Comparison of ENCODE assay signal across 11 mouse cellular contexts in genomic region chr4:143379931-143380715, GRCm38 (mm10). TPM values are rescaled to one million over a fixed set of nuclear protein-coding genes. Genes with fewer than 3 reads are reported as not detected.
DNase-seq lines count a peak whose midpoint lies in the region; ATAC-seq and TF ChIP-seq lines count a peak whose summit lies in the region.
"Had no signal": no experiment of that assay in that cellular context is flagged by ENCODE, and none has a peak within 500 bp of the region (broad histone marks: within the 10 kb centered on the region; RNA-seq: fewer than 3 reads in every experiment).

No protein-coding gene starts in this region.

- peaks cover 23% of the 10 kb centered on the region for H3K27me3 ChIP-seq in heart, embryonic 10.5 days (ENCODE audit: insufficient read depth, poor library complexity, severe bottlenecking)
- H3K27me3 ChIP-seq in heart, adult 2 months (ENCODE audit: control insufficient read depth, insufficient read depth, low read length): no peaks in the 10 kb centered on the region; the same call in 1 of the 2 replicates
- H3K27me3 ChIP-seq in testis, adult 2 months (ENCODE audit: control insufficient read depth, insufficient read depth, low read length): no peaks in the 10 kb centered on the region

- no peaks in the 10 kb centered on the region for H3K79me2 ChIP-seq in heart, adult 2 months (replicated peaks; ENCODE audit: control insufficient read depth, insufficient read depth, low read length)

- H3K27ac ChIP-seq in heart, embryonic 10.5 days: no peak overlapping the region
- H3K27ac ChIP-seq in heart, adult 2 months: no peak overlapping the region
- no peak overlapping the region for H3K27ac ChIP-seq in testis, adult 2 months (ENCODE audit: control insufficient read depth, insufficient read depth, low read depth, low read length)

- H3K36me3 ChIP-seq in heart, embryonic 10.5 days: no peaks in the 10 kb centered on the region
- H3K36me3 ChIP-seq in heart, adult 2 months (ENCODE audit: control insufficient read depth, insufficient read depth, low read length): no peaks in the 10 kb centered on the region
- no peaks in the 10 kb centered on the region for H3K36me3 ChIP-seq in testis, adult 2 months (ENCODE audit: control insufficient read depth, insufficient read depth, low read length)

- no peak for TF ChIP-seq EP300 in heart, adult 2 months (IDR thresholded peaks at IDR 0.05; ENCODE audit: insufficient read depth, low read depth, low read length)

- intact Hi-C loops in heart, adult 2 months (cut with DNase I): loop anchor here (1.0 to 5.0 kb wide), 2 partner anchors 55 to 123 kb away; no protein-coding TSS in a partner anchor

- H3K9me3 ChIP-seq in heart, embryonic 10.5 days: no peaks in the 10 kb centered on the region

- H3K4me3 ChIP-seq in heart, embryonic 10.5 days: 0 out of 2 replicates have a peak overlapping the region, but pooled peaks have one; percentile 3
- H3K4me3 ChIP-seq in heart, adult 2 months: no peak overlapping the region
- no peak overlapping the region for H3K4me3 ChIP-seq in testis, adult 2 months (ENCODE audit: control insufficient read depth, low read depth, low read length)

- ATAC-seq in megakaryocyte-erythroid progenitor cell, adult 5-6 weeks (replicated peaks; ENCODE audit: low FRiP score, low TSS enrichment, poor library complexity, severe bottlenecking): no peak

- DNase-seq in heart, embryonic 10.5 days (ENCODE audit: low spot score): no peak
- no peak for DNase-seq in heart, adult 2 months
- no peak for DNase-seq in testis, postnatal 14 days (ENCODE audit: low spot score)
- peak; percentile 17 to 43 for DNase-seq in layer of hippocampus, postnatal 14 days (ENCODE audit: low spot score in 2 of 2)
- peak; percentile 21 for DNase-seq in yolk sac, embryonic 10.5 days (ENCODE audit: low spot score)
- DNase-seq in adrenal gland, postnatal 36 days: no peak

- 28% methylated on average over 15 of the region's 15 CpGs for WGBS in heart, embryonic 10.5 days
- 29% methylated on average over 15 of the region's 15 CpGs for WGBS in heart, adult 2 months

- peaks cover 7% of the 10 kb centered on the region for H3K4me1 ChIP-seq in heart, embryonic 10.5 days
- no peaks in the 10 kb centered on the region for H3K4me1 ChIP-seq in heart, adult 2 months (ENCODE audit: control insufficient read depth, insufficient read depth, low read length)
- peaks cover 4% of the 10 kb centered on the region for H3K4me1 ChIP-seq in testis, adult 2 months (ENCODE audit: control insufficient read depth, insufficient read depth, low read length)

- TF ChIP-seq POLR2A in heart, adult 2 months (IDR thresholded peaks at IDR 0.05; ENCODE audit: insufficient read depth, low read depth, low read length): no peak
- no peak for TF ChIP-seq POLR2A in testis, adult 2 months (IDR thresholded peaks at IDR 0.05; ENCODE audit: control insufficient read depth, low read depth, low read length)

- no peak for TF ChIP-seq CTCF in heart, adult 2 months (IDR thresholded peaks at IDR 0.05)
- peak; percentile 4; the same call in 1 of the 2 replicates for TF ChIP-seq CTCF in testis, adult 2 months (IDR thresholded peaks at IDR 0.05; ENCODE audit: control insufficient read depth, insufficient read depth, insufficient replicate concordance, low read depth, low read length)

- H3K9ac ChIP-seq in heart, adult 2 months (ENCODE audit: low read depth, low read length): no peak overlapping the region

RNA-seq across cellular contexts. Expression of gene Pramel1, which starts 14.1 kb away (rescaled TPM):
- not detected in 2 replicates for polyA plus RNA-seq in heart, embryonic 10.5 days (2016; fragmentation: Nextera tagmentation; extraction: Ambion mirVana)
- total RNA-seq in heart, adult 2 months (2021): not detected
- polyA plus RNA-seq in heart, adult 2 months (2012; rRNA removed): not detected in 2 replicates
- polyA plus RNA-seq in testis, adult 2 months (2012; rRNA removed): 9.3 and 12.3 TPM in 2 replicates
- total RNA-seq in layer of hippocampus, postnatal 14 days (2021): not detected
- total RNA-seq in megakaryocyte-erythroid progenitor cell, adult 5-6 weeks (2014; fragmentation: Nextera tagmentation): not detected in 2 replicates
- total RNA-seq in megakaryocyte-erythroid progenitor cell, adult 5-6 weeks (2017): not detected in 2 replicates
- not detected for total RNA-seq in adrenal gland, postnatal 36 days (2021)
- total RNA-seq: CH12.LX; granulocyte monocyte progenitor cell, adult 5-6 weeks; left cerebral cortex, postnatal 36 days had no signal

RNA-seq across cellular contexts. Expression of gene Lrrc38, which starts 30.6 kb away (rescaled TPM):
- 0.14 TPM in 1 of 2 replicates, not detected in the other for polyA plus RNA-seq in heart, embryonic 10.5 days (2016; fragmentation: Nextera tagmentation; extraction: Ambion mirVana)
- total RNA-seq in heart, adult 2 months (2021): not detected
- 0.47 and 1.8 TPM in 2 replicates for polyA plus RNA-seq in heart, adult 2 months (2012; rRNA removed)
- polyA plus RNA-seq in testis, adult 2 months (2012; rRNA removed): 0.31 and 0.35 TPM in 2 replicates
- under 1 TPM; 0.81 to 0.95 TPM for total RNA-seq in layer of hippocampus, postnatal 14 days (2021)
- total RNA-seq in megakaryocyte-erythroid progenitor cell, adult 5-6 weeks (2014; fragmentation: Nextera tagmentation): not detected in 2 replicates
- total RNA-seq in megakaryocyte-erythroid progenitor cell, adult 5-6 weeks (2017): not detected in 2 replicates
- under 1 TPM in 1 of 2 experiments, not detected in 1; 0.26 TPM for total RNA-seq in adrenal gland, postnatal 36 days (2021)
- total RNA-seq: CH12.LX; granulocyte monocyte progenitor cell, adult 5-6 weeks had no signal

RNA-seq across cellular contexts. Expression of gene Pramef8, which starts 32.1 kb away (rescaled TPM):
- 14.8 and 16.8 TPM in 2 replicates for polyA plus RNA-seq in heart, embryonic 10.5 days (2016; fragmentation: Nextera tagmentation; extraction: Ambion mirVana)
- 1 to 10 TPM; 8.0 to 8.4 TPM for total RNA-seq in heart, adult 2 months (2021)
- polyA plus RNA-seq in heart, adult 2 months (2012; rRNA removed): 4.1 and 10.9 TPM in 2 replicates
- 9.8 and 10.3 TPM in 2 replicates for polyA plus RNA-seq in testis, adult 2 months (2012; rRNA removed)
- 10 to 100 TPM in 1 of 2 experiments, 1 to 10 TPM in 1; 9.9 to 11.9 TPM for total RNA-seq in layer of hippocampus, postnatal 14 days (2021)
- total RNA-seq in megakaryocyte-erythroid progenitor cell, adult 5-6 weeks (2014; fragmentation: Nextera tagmentation): 4.7 and 8.8 TPM in 2 replicates
- total RNA-seq in megakaryocyte-erythroid progenitor cell, adult 5-6 weeks (2017): 8.6 and 29.3 TPM in 2 replicates
- total RNA-seq in adrenal gland, postnatal 36 days (2021): 10 to 100 TPM; 11.5 to 12.3 TPM

Comparison
In these comparisons a context has a peak if more than half of its experiments do, and no peak if none do; other contexts are left out.
1. DNase-seq: peak in layer of hippocampus, postnatal 14 days (2 of 2) and yolk sac, embryonic 10.5 days (single experiment); none in heart, embryonic 10.5 days (single experiment), heart, adult 2 months (0 of 2), testis, postnatal 14 days (single experiment) and adrenal gland, postnatal 36 days (0 of 2).